Mouse (Mus musculus): ENCODE results near the gene Epha8. TPM values are rescaled to one million over a fixed set of nuclear protein-coding genes. Genes with fewer than 3 reads are reported as not detected.

The Epha8 gene
- not detected for polyA plus RNA-seq (2015; fragmentation: Illumina TruSeq; extraction: RNeasy Lipid Tissue Mini Kit (QIAGEN cat#74804); ENCODE audit: insufficient read depth, low replicate concordance)

GRCm38 (mm10) chr4:136956751-136957446 lies at the start of gene Epha8:
Gene Epha8 (minus strand): TSS chr4:136956816.

DNA sequence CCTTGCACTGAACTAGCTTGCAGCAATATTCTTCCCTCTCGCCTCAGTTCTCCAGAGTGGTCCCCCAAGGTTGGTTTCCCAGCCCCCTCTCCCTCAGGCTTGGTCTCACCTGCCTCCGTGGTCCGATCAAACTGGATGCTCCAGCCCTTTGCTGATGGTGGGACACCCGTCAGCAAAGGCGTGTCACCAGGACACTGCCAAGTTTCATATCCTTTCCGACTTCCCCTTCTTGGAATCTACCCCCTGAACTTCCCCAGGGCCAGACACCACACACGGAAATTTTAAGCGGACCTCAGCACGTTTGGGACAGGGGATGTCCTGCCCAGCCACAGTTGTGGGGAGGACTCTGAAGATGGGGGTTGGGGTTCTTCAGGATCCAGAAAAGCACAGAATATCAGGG lies 58.0 kb downstream of the Epha8 start, which contains the start of gene C1qa:
Gene C1qa (minus strand): TSS at position 167 of the 400 bp plus-strand sequence.

DNA sequence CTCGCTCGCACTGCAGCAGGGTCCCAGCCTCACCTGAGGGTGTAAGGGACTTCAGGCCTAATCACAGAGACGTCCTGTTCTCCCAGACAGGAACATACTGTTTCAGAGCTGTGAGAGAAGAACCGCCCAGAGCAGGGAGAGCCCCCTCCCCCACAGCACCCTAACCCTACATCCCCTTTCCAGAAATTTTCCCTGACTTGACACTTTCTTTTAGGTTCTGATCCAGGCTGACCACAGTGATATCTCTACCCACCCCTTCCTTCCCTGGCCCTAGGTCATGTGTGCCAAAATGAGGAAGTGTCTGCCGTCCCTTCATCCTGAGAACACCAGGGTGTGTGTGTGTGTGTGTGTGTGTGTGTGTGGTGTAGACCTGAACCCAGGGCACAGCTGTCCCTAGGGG lies 63.8 kb downstream of the Epha8 start, which contains the start of gene C1qc:
Gene C1qc (minus strand): TSS at position 255 of the 400 bp plus-strand sequence.

GRCm38 (mm10) chr4:136886101-136886500 lies 70.5 kb downstream of the Epha8 start, which contains the start of gene C1qb:
Gene C1qb (minus strand): TSS chr4:136886187.

Other genes with a start within 250 kb of the Epha8 start
- gene Ephb2, start 120.8 kb downstream of the Epha8 start, polyA plus RNA-seq (2015; fragmentation: Illumina TruSeq; extraction: RNeasy Lipid Tissue Mini Kit (QIAGEN cat#74804); ENCODE audit: insufficient read depth, low replicate concordance), result 2.0 TPM
- 134 TPM for gene C1qb, start 70.6 kb downstream of the Epha8 start, polyA plus RNA-seq (2015; fragmentation: Illumina TruSeq; extraction: RNeasy Lipid Tissue Mini Kit (QIAGEN cat#74804); ENCODE audit: insufficient read depth, low replicate concordance)
- 112 TPM for gene C1qc, start 63.8 kb downstream of the Epha8 start, polyA plus RNA-seq (2015; fragmentation: Illumina TruSeq; extraction: RNeasy Lipid Tissue Mini Kit (QIAGEN cat#74804); ENCODE audit: insufficient read depth, low replicate concordance)
- 117 TPM for gene C1qa, start 58.0 kb downstream of the Epha8 start, polyA plus RNA-seq (2015; fragmentation: Illumina TruSeq; extraction: RNeasy Lipid Tissue Mini Kit (QIAGEN cat#74804); ENCODE audit: insufficient read depth, low replicate concordance)
- gene Zbtb40, start 92.0 kb upstream of the Epha8 start, polyA plus RNA-seq (2015; fragmentation: Illumina TruSeq; extraction: RNeasy Lipid Tissue Mini Kit (QIAGEN cat#74804); ENCODE audit: insufficient read depth, low replicate concordance), result 7.6 TPM

Data from spleen, adult 10 weeks (tissue).